Mouse (Mus musculus): ENCODE measurements at regions not wholly inside any gene's neighbourhood (a gene's known extent, or its start where the extent isn't known, plus 50 kb on each side); places are given as distances from the start of the nearest gene placed in this dataset.

DNA sequence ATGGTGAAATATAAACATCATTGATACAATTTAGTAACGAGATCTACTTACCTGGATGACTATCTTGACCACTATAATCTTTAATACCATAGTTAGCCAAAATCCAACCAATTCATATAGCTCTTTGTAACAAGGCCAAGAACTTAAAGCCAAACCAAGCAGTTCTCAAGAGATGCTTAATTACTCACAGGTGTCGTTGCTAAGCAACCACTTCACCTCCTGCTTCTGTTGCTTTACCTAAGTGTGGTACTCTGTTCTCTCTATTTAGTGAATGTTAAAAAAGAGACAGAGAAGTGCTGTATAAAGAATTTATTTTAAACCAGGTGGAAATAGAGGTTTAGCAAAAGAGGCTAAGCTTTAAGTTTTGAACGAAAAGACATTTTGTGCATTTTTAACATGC, 402.7 kb downstream of the Zfp804a start:
- 67% methylated on average over 3 of the region's 3 CpGs for WGBS (ENCODE audit: insufficient replicate concordance)

More for the DNA sequence above, 402.7 kb downstream of the Zfp804a start:
- H3K36me3 ChIP-seq (replicated peaks; ENCODE audit: insufficient read depth, low read length) = no peaks in the 10 kb centered on the region
- ATAC-seq = no peak
- H3K9ac ChIP-seq (replicated peaks) = no peak overlapping the region
- no peaks in the 10 kb centered on the region for H3K4me1 ChIP-seq (ENCODE audit: insufficient read depth)
- H3K9me3 ChIP-seq (ENCODE audit: low read length) = no peaks in the 10 kb centered on the region
- no peak overlapping the region for H3K4me2 ChIP-seq (ENCODE audit: low read depth, low read length)
- no peaks in the 10 kb centered on the region for H3K27me3 ChIP-seq (ENCODE audit: insufficient read depth, low read length)
- H3K27ac ChIP-seq (ENCODE audit: low read depth) = no peak overlapping the region
- no peak overlapping the region for H3K4me3 ChIP-seq (ENCODE audit: low read depth, low read length)
- DNase-seq = no peak
- TF ChIP-seq CTCF (IDR thresholded peaks at IDR 0.05; ENCODE audit: low read depth) (no peak), EP300 (IDR thresholded peaks at IDR 0.05; ENCODE audit: low read depth) (no peak)
